Mouse (Mus musculus) myocyte (in vitro differentiated cells): ENCODE measurements around the gene Sclt1. TPM values are rescaled to one million over a fixed set of nuclear protein-coding genes. Genes with fewer than 3 reads are reported as not detected.

Experiments used
- H3K27me3 ChIP-seq: one replicate; pipeline ENCODE4 v1.6.1; 2011; ENCODE audit not compliant: control insufficient read depth, insufficient read depth, insufficient read length
- H3K36me3 ChIP-seq: one replicate; pipeline ENCODE4 v1.6.1; 2011; ENCODE audit not compliant: control insufficient read depth, insufficient read depth
- H3K4me2 ChIP-seq: one replicate; pipeline ENCODE4 v1.6.1; 2011; ENCODE audit warnings: low read depth, control low read depth
- H3K4me3 ChIP-seq: one replicate; pipeline ENCODE4 v1.5.1; 2011; ENCODE audit warnings: mild to moderate bottlenecking, control low read depth, moderate library complexity
- H3K79me2 ChIP-seq: one replicate; pipeline ENCODE4 v1.6.1; 2011; ENCODE audit not compliant: control insufficient read depth, insufficient read depth
- H3ac ChIP-seq: one replicate; pipeline ENCODE4 v1.6.1; 2011; ENCODE audit not compliant: control insufficient read depth, insufficient read length
- CEBPB ChIP-seq: IDR thresholded peaks from 2 replicates; pipeline ENCODE4 v1.6.1; 2011; ENCODE audit warnings: mild to moderate bottlenecking, moderate library complexity; ENCODE audit not compliant: poor library complexity, insufficient read depth, severe bottlenecking
- E2F4 ChIP-seq: IDR thresholded peaks from one replicate; pipeline ENCODE4 v1.6.1; 2011; ENCODE audit warnings: mild to moderate bottlenecking, control low read depth, moderate library complexity; ENCODE audit not compliant: insufficient read depth
- MAX ChIP-seq: IDR thresholded peaks from one replicate; pipeline ENCODE4 v1.6.1; 2011; ENCODE audit warnings: low read depth, mild to moderate bottlenecking, control low read depth
- MYOD1 ChIP-seq, 3 experiments: IDR thresholded peaks; one replicate each; pipeline ENCODE4 v1.6.1; 2011; ENCODE audit warnings: control low read depth in 2 of 3, low read depth in 2 of 3, mild to moderate bottlenecking in 2 of 3, moderate library complexity in 1 of 3; ENCODE audit not compliant: insufficient read length in 2 of 3, control insufficient read depth in 1 of 3
- MYOG ChIP-seq, 3 experiments: IDR thresholded peaks; one replicate each; pipeline ENCODE4 v1.6.1; 2011; ENCODE audit warnings: control low read depth in 2 of 3, low read depth in 2 of 3, mild to moderate bottlenecking in 2 of 3; ENCODE audit not compliant: insufficient read length in 2 of 3, control insufficient read depth in 1 of 3, insufficient read depth in 1 of 3
- POLR2A ChIP-seq: IDR thresholded peaks from one replicate; pipeline ENCODE4 v1.6.1; 2011; ENCODE audit warnings: low read depth, mild to moderate bottlenecking, control low read depth, moderate library complexity; ENCODE audit not compliant: insufficient read length
- POLR2AphosphoS2 ChIP-seq: IDR thresholded peaks from one replicate; pipeline ENCODE4 v1.6.1; 2011; ENCODE audit warnings: low read depth, control low read depth; ENCODE audit not compliant: insufficient read length
- REST ChIP-seq: IDR thresholded peaks from one replicate; pipeline ENCODE4 v1.6.1; 2011; ENCODE audit warnings: mild to moderate bottlenecking, control low read depth, moderate library complexity; ENCODE audit not compliant: insufficient read depth, insufficient read length
- SRF ChIP-seq: IDR thresholded peaks from one replicate; pipeline ENCODE4 v1.6.1; 2011; ENCODE audit warnings: low read depth; ENCODE audit not compliant: control insufficient read depth, insufficient read length
- TCF12 ChIP-seq: IDR thresholded peaks from one replicate; pipeline ENCODE4 v1.6.1; 2011; ENCODE audit warnings: mild to moderate bottlenecking, control low read depth; ENCODE audit not compliant: poor library complexity, insufficient read depth, severe bottlenecking
- TCF3 ChIP-seq: IDR thresholded peaks from one replicate; pipeline ENCODE4 v1.6.1; 2011; ENCODE audit warnings: low read depth, control low read depth; ENCODE audit not compliant: insufficient read length
- USF1 ChIP-seq: IDR thresholded peaks from one replicate; pipeline ENCODE4 v1.6.1; 2011; ENCODE audit warnings: low read depth, mild to moderate bottlenecking, control low read depth, moderate library complexity
- polyA plus RNA-seq: library from polyadenylated mRNA; unstranded; fragments of >200 nt; fragmentation: generic; extraction: Trizol; gene quantifications from one replicate; pipeline ENCODE4 v1.2.1, GENCODE M21; 2012; ENCODE audit warnings: missing spikeins

Gene Sclt1
- polyA plus RNA-seq, 1 experiment = 1.6 TPM

DNA sequence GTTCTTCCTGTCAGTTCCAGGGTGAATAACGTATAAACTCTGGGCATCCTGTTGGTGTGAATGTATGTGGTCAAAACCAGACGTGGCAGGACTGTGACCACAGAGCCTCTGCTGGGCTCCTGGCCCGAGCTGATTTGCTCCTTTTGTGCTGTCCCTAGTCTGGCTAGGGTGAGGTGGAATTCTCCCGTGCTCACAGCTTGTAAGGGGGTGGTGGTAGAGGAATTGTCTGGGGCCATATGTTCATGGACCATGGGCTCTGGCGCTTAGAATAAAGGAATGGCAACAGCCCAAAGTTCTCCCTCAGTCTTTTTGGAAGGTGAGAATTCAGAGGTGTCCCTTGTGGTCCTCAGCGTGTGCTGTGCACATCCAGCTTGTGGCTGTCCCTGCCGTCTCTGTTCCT, 149.5 kb downstream of the Sclt1 start:
- Histone ChIP-seq H3K4me2 (no peak overlapping the region), H3K4me3 (no peak overlapping the region), H3K36me3 (peaks cover 31% of the 10 kb centered on the region), H3K27me3 (no peaks in the 10 kb centered on the region), H3K79me2 (peaks cover 12% of the 10 kb centered on the region), H3ac (no peak overlapping the region)
- no peak for TF ChIP-seq CEBPB
- TF ChIP-seq MYOD1 (IDR thresholded peaks at IDR 0.05; ENCODE audit: control insufficient read depth in 1 of 3, insufficient read length in 2 of 3, low read depth in 2 of 3) = no peak
- TF ChIP-seq POLR2AphosphoS2 = no peak
- TF ChIP-seq E2F4 = no peak
- TF ChIP-seq USF1 = no peak
- no peak for TF ChIP-seq MYOG (IDR thresholded peaks at IDR 0.05; ENCODE audit: control insufficient read depth in 1 of 3, insufficient read depth in 1 of 3, insufficient read length in 2 of 3, low read depth in 2 of 3)
- TF ChIP-seq SRF = no peak
- no peak for TF ChIP-seq MAX
- TF ChIP-seq TCF3 = no peak
- TF ChIP-seq POLR2A = no peak
- TF ChIP-seq REST = no peak
- no peak for TF ChIP-seq TCF12

DNA sequence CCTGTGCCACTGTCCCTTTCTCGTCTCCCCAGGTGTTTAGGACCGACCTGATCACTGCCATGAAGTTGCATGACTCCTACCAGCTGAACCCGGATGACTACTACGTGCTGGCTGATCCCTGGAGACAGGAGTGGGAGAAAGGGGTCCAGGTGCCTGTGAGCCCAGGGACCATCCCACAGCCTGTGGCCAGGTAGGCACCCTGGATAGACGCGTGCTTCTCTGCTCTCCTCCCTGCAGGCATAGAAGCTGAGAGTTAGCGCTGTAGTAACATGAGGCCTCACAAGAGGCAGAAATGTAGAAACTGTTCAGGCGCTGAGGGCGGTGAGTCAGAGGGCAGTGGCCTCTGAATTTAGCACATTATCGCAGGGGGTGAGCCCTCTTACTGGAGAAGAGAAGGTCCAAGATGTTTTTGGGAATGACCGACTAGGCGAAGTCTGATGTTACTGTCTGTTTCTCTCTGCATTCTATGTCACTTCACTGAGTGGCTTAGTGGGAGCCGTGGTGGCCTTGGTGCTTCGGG, 150.6 kb downstream of the Sclt1 start:
- H3K4me2 ChIP-seq = no peak overlapping the region
- H3K4me3 ChIP-seq = no peak overlapping the region
- no peak overlapping the region for H3ac ChIP-seq
- peaks cover 23% of the 10 kb centered on the region for H3K79me2 ChIP-seq
- H3K27me3 ChIP-seq = no peaks in the 10 kb centered on the region
- peaks cover 26% of the 10 kb centered on the region for H3K36me3 ChIP-seq
- TF ChIP-seq USF1 (no peak), MYOD1 (IDR thresholded peaks at IDR 0.05; ENCODE audit: control insufficient read depth in 1 of 3, insufficient read length in 2 of 3, low read depth in 2 of 3) (no peak), TCF3 (no peak)

DNA sequence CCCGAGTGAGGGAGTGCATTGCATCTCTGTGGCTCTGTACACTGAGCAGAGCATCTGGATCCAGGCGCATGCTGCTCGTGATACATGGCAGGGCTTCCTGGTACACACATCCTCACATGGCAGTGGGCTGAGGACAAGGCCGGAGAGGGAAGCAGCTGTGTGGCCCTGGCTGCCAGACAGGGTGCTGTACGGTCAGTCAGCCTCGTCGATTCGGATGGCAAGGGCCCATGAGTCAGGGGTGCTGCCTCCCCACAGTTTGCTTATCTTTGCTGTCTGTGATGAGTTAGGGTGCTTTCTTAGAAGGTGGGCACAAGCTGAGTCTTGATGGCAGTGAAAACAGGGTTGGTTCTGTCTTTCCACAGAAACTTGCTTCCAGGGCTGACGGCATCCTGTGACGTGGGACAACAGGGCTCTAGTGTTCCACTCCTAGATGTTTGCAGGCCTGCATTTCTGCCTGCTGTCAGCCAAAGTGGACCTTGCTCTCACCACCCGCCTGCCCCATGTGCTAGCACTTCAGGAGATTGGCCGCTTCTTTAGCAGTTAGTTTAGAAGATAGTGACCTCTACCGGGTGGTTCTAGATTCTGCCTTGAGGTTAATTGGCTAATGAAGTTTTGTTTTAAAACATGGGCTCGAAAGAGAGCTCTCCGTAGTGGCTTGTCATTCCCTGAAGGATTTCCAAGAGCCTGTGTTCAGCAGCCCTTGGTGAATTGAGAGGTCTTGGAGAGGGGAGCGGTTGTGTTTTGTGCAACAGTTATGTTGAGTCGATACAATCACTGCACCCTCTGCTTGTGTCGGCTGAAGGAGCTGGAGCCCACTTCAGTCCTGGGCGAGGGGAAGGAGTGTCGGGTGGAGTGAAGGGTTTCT, 151.4 kb downstream of the Sclt1 start:
- peaks cover 19% of the 10 kb centered on the region for H3K36me3 ChIP-seq
- H3K4me2 ChIP-seq = no peak overlapping the region
- peaks cover 30% of the 10 kb centered on the region for H3K79me2 ChIP-seq
- TF ChIP-seq MYOG (IDR thresholded peaks at IDR 0.05; ENCODE audit: control insufficient read depth in 1 of 3, insufficient read depth in 1 of 3, insufficient read length in 2 of 3, low read depth in 2 of 3) = no peak
- TF ChIP-seq MYOD1 (IDR thresholded peaks at IDR 0.05; ENCODE audit: control insufficient read depth in 1 of 3, insufficient read length in 2 of 3, low read depth in 2 of 3) = no peak
- no peak for TF ChIP-seq MAX
- TF ChIP-seq CEBPB = no peak
- TF ChIP-seq USF1 = no peak
- no peak for TF ChIP-seq E2F4
- no peak for TF ChIP-seq REST
- no peak for TF ChIP-seq TCF12
- no peak for TF ChIP-seq POLR2AphosphoS2
- TF ChIP-seq POLR2A = no peak
- no peak for TF ChIP-seq TCF3
- TF ChIP-seq SRF = no peak
- no peaks in the 10 kb centered on the region for H3K27me3 ChIP-seq
- no peak overlapping the region for H3K4me3 ChIP-seq
- no peak overlapping the region for H3ac ChIP-seq

DNA sequence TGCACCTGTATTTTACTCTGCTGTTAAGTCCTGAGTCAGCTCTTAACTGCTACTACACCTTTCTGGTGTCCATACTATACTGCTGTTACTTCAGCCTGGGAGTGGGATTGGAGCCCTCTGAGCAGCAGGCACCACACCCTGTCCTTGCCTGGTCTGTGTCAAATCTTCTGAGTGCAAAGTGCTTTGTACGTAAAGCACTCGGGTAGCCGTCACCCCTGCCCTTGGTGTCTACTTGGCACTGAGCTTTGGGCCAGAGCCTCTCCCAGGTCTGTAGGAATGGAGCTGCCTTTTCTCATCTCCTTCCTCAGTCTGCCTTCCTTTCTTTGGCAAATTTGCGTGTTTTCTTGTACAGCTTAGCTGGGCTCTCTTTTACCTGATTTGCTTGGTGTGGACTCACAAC, 152.3 kb downstream of the Sclt1 start:
- H3K4me3 ChIP-seq = no peak overlapping the region

More for the DNA sequence above, 152.3 kb downstream of the Sclt1 start:
- peaks cover 13% of the 10 kb centered on the region for H3K36me3 ChIP-seq
- no peak for TF ChIP-seq CEBPB
- no peak for TF ChIP-seq MAX
- no peak for TF ChIP-seq E2F4
- TF ChIP-seq MYOG (IDR thresholded peaks at IDR 0.05; ENCODE audit: control insufficient read depth in 1 of 3, insufficient read depth in 1 of 3, insufficient read length in 2 of 3, low read depth in 2 of 3) = no peak
- TF ChIP-seq SRF = no peak
- TF ChIP-seq TCF3 = no peak
- no peak for TF ChIP-seq TCF12
- no peak for TF ChIP-seq MYOD1 (IDR thresholded peaks at IDR 0.05; ENCODE audit: control insufficient read depth in 1 of 3, insufficient read length in 2 of 3, low read depth in 2 of 3)
- no peak for TF ChIP-seq POLR2AphosphoS2
- no peak for TF ChIP-seq USF1
- H3K4me2 ChIP-seq = no peak overlapping the region
- H3K27me3 ChIP-seq = no peaks in the 10 kb centered on the region
- no peak overlapping the region for H3ac ChIP-seq
- H3K79me2 ChIP-seq = peaks cover 38% of the 10 kb centered on the region
